Mouse (Mus musculus) B cell, adult 62 days (primary cell): Measurements from ENCODE around the gene Ssbp3. TPM values are rescaled to one million over a fixed set of nuclear protein-coding genes. Genes with fewer than 3 reads are reported as not detected.

Source experiments
- total RNA-seq: library from RNA; stranded (reverse); gene quantifications from 4 replicates; pipeline ENCODE4 v1.2.4, GENCODE M21; 2023

Ssbp3 gene
- 29.9 to 42.2 TPM (median 37.5 TPM) in 4 replicates for total RNA-seq

DNA sequence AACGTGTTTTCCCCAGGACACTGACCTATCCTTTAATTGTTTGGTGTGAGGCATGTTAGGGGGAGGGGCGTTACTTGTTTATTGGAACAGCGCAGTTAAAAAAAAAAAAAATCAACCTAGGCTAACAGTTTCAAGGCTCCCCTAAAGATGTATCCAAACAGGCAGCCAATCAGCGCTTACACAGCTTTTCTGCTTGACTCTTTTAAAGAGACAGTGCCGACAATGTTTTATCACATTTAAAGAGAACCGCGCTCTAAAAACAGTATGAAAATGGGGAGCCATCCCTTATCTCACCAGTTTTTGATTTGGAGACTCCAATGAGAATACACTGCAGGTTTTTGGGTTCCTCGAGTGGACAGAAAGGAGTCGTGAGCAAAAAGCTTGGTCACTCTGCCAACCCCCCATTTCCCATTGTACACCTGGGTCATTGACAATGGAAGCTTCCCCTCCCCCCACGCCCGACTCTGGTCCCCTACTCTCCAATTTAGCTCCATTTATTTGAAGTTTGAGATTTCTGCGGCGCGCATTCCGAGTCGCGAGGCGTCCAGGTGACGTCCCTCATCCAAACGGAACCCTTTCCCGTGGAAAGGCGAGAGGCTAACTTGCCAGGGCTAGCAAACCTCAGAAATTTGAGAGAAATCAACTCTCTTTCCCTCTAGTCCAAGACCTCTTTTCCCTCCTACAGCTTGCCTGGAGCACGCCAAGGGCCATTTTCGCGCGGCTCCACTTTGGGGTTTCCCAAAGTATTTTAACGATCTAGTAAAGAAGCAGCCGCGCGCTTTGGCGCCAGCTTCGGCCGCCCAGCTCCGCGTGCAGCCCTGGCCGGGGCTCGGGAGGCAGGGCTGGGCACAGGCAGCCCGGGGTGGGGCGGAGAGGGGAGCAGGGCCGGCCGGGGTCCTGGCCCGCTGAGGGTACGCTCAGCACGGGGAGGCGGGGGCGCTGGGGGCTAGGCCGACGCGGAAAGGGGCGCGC is at the start of gene Ssbp3:
Ssbp3 (plus strand) TSS at position 501 of the 972 bp plus-strand sequence.

DNA sequence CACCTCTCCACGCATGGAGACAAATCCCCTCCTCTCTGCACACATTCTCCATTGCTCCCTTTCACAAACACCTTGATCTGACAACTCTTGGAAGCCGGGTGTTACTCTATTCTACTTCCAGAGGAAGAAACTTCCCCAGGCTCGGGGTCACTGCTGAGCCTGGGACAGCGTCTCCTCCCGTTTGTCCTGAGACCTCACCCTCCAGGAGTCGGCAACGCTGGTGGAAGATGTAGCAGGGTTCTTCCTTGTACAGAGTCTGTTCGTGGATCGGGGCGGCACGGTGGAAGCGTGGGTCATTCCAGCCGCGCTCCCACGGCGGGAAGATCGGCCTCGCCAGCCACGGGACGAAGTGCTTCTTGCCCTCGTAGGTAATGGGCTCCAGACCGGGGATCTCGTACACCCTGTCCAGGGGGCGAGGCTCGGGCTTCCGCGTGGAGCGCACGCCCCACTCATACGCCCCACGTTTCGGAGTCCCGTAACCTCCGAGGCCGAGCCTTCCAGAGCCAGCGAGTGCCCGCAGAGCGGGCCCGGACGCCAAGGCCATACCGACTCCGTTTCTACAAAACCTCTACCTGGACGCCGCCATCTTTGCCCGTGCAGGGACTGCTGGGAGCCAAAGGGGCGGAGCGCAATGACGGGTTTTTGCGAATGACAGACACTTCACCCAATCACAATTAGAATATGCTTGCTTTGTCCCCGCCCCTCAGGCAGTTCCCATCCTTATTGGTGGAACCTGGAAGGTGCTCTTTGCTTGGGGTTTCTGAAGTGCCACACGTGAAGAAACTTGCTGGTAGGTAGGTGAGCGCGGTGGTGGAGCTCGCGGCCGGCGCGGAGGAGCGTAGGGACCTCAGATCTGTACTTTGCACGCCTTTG is 156.0 kb downstream of the Ssbp3 start, which contains the start of the genes Mrpl37 and Cyb5rl:
Mrpl37 (minus strand) TSS at position 617 of the 873 bp plus-strand sequence.
Cyb5rl (plus strand) TSS at position 737 of the 873 bp plus-strand sequence.

DNA sequence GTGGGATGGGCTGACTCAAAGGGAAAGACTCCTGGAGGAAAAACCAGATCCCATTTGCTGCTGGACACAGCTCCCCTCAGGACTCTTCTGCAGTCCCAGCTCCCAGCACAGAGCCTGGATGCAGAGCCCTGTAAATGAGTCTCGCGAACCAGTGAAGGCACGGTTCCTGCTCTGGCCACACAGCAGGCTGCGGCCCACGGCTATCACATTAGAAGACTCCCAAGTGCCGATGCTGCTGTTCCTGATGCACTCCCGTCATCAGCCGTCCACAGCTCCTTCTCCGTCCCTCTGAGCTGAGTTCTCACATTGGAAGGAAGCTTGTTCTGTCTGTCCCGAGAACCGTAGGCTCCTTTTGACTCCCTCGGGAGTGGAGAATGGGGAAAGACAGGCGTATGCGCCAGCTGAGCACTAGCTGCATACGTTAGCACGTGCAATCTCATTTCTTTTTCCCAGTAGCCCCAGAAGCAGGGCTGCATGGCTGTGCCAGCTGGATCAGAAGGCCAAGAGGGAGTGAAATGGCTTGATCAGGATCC is 186.4 kb downstream of the Ssbp3 start, which contains the start of gene Cdcp2:
Cdcp2 (plus strand) TSS at position 51 of the 533 bp plus-strand sequence.

Other genes with a start within 250 kb of the Ssbp3 start
- 31.2 to 35.9 TPM (median 33.1 TPM) in 4 replicates for gene Ttc4, start 231.8 kb upstream of the Ssbp3 start, total RNA-seq
- gene Mroh7, start 179.8 kb upstream of the Ssbp3 start, total RNA-seq, result not detected in 4 replicates
- gene Fam151a, start 176.8 kb upstream of the Ssbp3 start, total RNA-seq, result not detected in 4 replicates
- 3.0 to 4.6 TPM (median 4.0 TPM) in 4 replicates for gene Acot11, start 105.7 kb upstream of the Ssbp3 start, total RNA-seq
- 69.3 to 77.2 TPM (median 75.1 TPM) in 4 replicates for gene Mrpl37, start 156.2 kb downstream of the Ssbp3 start, total RNA-seq
- 6.3 to 17.5 TPM (median 12.8 TPM) in 4 replicates for gene Cyb5rl, start 156.3 kb downstream of the Ssbp3 start, total RNA-seq
- 0.22 to 0.95 TPM in 2 of 4 replicates, not detected in the others for gene Cdcp2, start 186.2 kb downstream of the Ssbp3 start, total RNA-seq